16 mouse cellular contexts compared by ENCODE assay signal in genomic region chr13:52481786-52482185, GRCm38 (mm10). TPM values are rescaled to one million over a fixed set of nuclear protein-coding genes. Genes with fewer than 3 reads are reported as not detected.
DNase-seq lines count a peak whose midpoint lies in the region; ATAC-seq lines count a peak whose summit lies in the region.
"Had no signal": no experiment of that assay in that cellular context is flagged by ENCODE, and none has a peak within 500 bp of the region (broad histone marks: within the 10 kb centered on the region; RNA-seq: fewer than 3 reads in every experiment).

No protein-coding gene starts in this region.

- DNase-seq in forebrain, embryonic 14.5 days (ENCODE audit: low spot score), result peak; percentile 28
- DNase-seq in NIH3T3 (ENCODE audit: low read depth), result peak; percentile 83
- DNase-seq in c-Kit-positive CD71-negative TER-119-negative erythroid progenitor cells, embryonic 14.5 days (ENCODE audit: low read depth), result peak; percentile 12
- DNase-seq in lung, postnatal 25 days (ENCODE audit: low spot score), result no peak
- DNase-seq in lung, postnatal 36 days, result no peak
- DNase-seq in gastrocnemius, adult 18-20 months (ENCODE audit: low spot score), result no peak
- DNase-seq: lung, adult 2 months; thymus, postnatal 25 days had no signal

- H3K36me3 ChIP-seq in forebrain, embryonic 14.5 days (ENCODE audit: control insufficient read depth, insufficient read depth, low read length), result no peaks in the 10 kb centered on the region
- H3K36me3 ChIP-seq in forebrain, embryonic 16.5 days (ENCODE audit: control insufficient read depth, insufficient read depth), result no peaks in the 10 kb centered on the region
- H3K36me3 ChIP-seq: limb, embryonic 12.5 days; stomach, embryonic 15.5 days had no signal

- no peak for ATAC-seq in forebrain, embryonic 14.5 days
- ATAC-seq in forebrain, embryonic 16.5 days, result no peak
- peak; percentile 81 for ATAC-seq in granulocyte monocyte progenitor cell, adult 5-6 weeks (replicated peaks; ENCODE audit: poor library complexity, severe bottlenecking)
- ATAC-seq: CD4-positive, CD25-positive, alpha-beta regulatory T cell, adult 4 months; inflammation-experienced regulatory T-cells, adult 6 months had no signal

- no peak overlapping the region for H3K4me2 ChIP-seq in forebrain, embryonic 14.5 days (ENCODE audit: low read length)
- H3K4me2 ChIP-seq in forebrain, embryonic 16.5 days (ENCODE audit: low read length), result no peak overlapping the region
- H3K4me2 ChIP-seq: heart, embryonic 11.5 days; limb, embryonic 12.5 days; stomach, embryonic 15.5 days had no signal

- H3K27ac ChIP-seq in forebrain, embryonic 14.5 days (ENCODE audit: low read depth, low read length), result no peak overlapping the region
- no peak overlapping the region for H3K27ac ChIP-seq in forebrain, embryonic 16.5 days (ENCODE audit: low read length)
- H3K27ac ChIP-seq: limb, embryonic 12.5 days; stomach, embryonic 15.5 days had no signal

- no peaks in the 10 kb centered on the region for H3K27me3 ChIP-seq in forebrain, embryonic 14.5 days (replicated peaks; ENCODE audit: control insufficient read depth, insufficient read depth, low read length)
- no peaks in the 10 kb centered on the region for H3K27me3 ChIP-seq in forebrain, embryonic 16.5 days (replicated peaks; ENCODE audit: control insufficient read depth, insufficient read depth, low read length)
- H3K27me3 ChIP-seq: stomach, embryonic 15.5 days had no signal

- 73% methylated on average over 2 of the region's 2 CpGs for WGBS in forebrain, embryonic 14.5 days
- WGBS in forebrain, embryonic 16.5 days, result 92% methylated on average over 2 of the region's 2 CpGs

- no peak overlapping the region for H3K4me3 ChIP-seq in forebrain, embryonic 14.5 days (ENCODE audit: low read depth, low read length)
- H3K4me3 ChIP-seq in forebrain, embryonic 16.5 days (replicated peaks; ENCODE audit: low read length), result no peak overlapping the region
- H3K4me3 ChIP-seq: erythroblast, embryonic 14.5 days; limb, embryonic 12.5 days; stomach, embryonic 15.5 days had no signal

- H3K9me3 ChIP-seq in forebrain, embryonic 14.5 days (replicated peaks; ENCODE audit: control insufficient read depth, low read length), result no peaks in the 10 kb centered on the region
- H3K9me3 ChIP-seq in forebrain, embryonic 16.5 days (ENCODE audit: control insufficient read depth, low read length), result no peaks in the 10 kb centered on the region
- H3K9me3 ChIP-seq: limb, embryonic 12.5 days; stomach, embryonic 15.5 days had no signal

- H3K4me1 ChIP-seq in forebrain, embryonic 14.5 days (ENCODE audit: control insufficient read depth, insufficient read depth, low read length), result no peaks in the 10 kb centered on the region
- no peaks in the 10 kb centered on the region for H3K4me1 ChIP-seq in forebrain, embryonic 16.5 days (replicated peaks; ENCODE audit: control insufficient read depth, insufficient read depth, low read length)
- H3K4me1 ChIP-seq: limb, embryonic 12.5 days; stomach, embryonic 15.5 days had no signal

- no peak overlapping the region for H3K9ac ChIP-seq in forebrain, embryonic 14.5 days (ENCODE audit: low read length)
- H3K9ac ChIP-seq in forebrain, embryonic 16.5 days (replicated peaks; ENCODE audit: low read depth, low read length), result no peak overlapping the region
- H3K9ac ChIP-seq: limb, embryonic 12.5 days; stomach, embryonic 15.5 days had no signal

RNA-seq across cellular contexts. Expression of gene Diras2, which starts 49.3 kb away (rescaled TPM):
- 1.5 and 2.2 TPM in 2 replicates for polyA plus RNA-seq in forebrain, embryonic 14.5 days (2014; fragmentation: Nextera tagmentation; extraction: Ambion mirVana)
- polyA plus RNA-seq in forebrain, embryonic 16.5 days (2015; fragmentation: Nextera tagmentation; extraction: Ambion mirVana), result 3.7 and 4.3 TPM in 2 replicates
- total RNA-seq in granulocyte monocyte progenitor cell, adult 5-6 weeks (2014; fragmentation: Nextera tagmentation), result 1.4 and 3.8 TPM in 2 replicates
- total RNA-seq in granulocyte monocyte progenitor cell, adult 5-6 weeks (2017), result 2.7 and 4.5 TPM in 2 replicates
- total RNA-seq in gastrocnemius, adult 18-20 months (2021), result under 1 TPM; 0.07 to 0.14 TPM
- polyA plus RNA-seq: CD4-positive, CD25-positive, alpha-beta regulatory T cell, adult 4 months; erythroblast, embryonic 14.5 days; inflammation-experienced regulatory T-cells, adult 6 months had no signal

Comparison
In these comparisons a context has a peak if more than half of its experiments do, and no peak if none do; other contexts are left out.
1. DNase-seq: peak in forebrain, embryonic 14.5 days (single experiment), NIH3T3 (single experiment) and c-Kit-positive CD71-negative TER-119-negative erythroid progenitor cells, embryonic 14.5 days (single experiment); none in lung, postnatal 25 days (single experiment), lung, postnatal 36 days (single experiment) and gastrocnemius, adult 18-20 months (single experiment).